Mouse (Mus musculus) ES-Bruce4 (cell line): ENCODE measurements around the gene Ccdc8. TPM values are rescaled to one million over a fixed set of nuclear protein-coding genes. Genes with fewer than 3 reads are reported as not detected.
A peak's percentile ranks its signal among the peaks of the same experiment; 100 is the strongest.

Experiments
- H3K27ac ChIP-seq: 2 replicates; pipeline ENCODE4 v1.5.1; 2012; ENCODE audit warnings: low read length, inconsistent platforms; ENCODE audit not compliant: insufficient read depth
- H3K27me3 ChIP-seq: 2 replicates; pipeline ENCODE4 v1.6.1; 2012; ENCODE audit warnings: mild to moderate bottlenecking, low read length, inconsistent platforms; ENCODE audit not compliant: control insufficient read depth, poor library complexity, insufficient read depth, severe bottlenecking
- H3K36me3 ChIP-seq: 2 replicates; pipeline ENCODE4 v1.6.1; 2012; ENCODE audit warnings: inconsistent platforms, mild to moderate bottlenecking, low read length, moderate library complexity; ENCODE audit not compliant: control insufficient read depth, poor library complexity, insufficient read depth, severe bottlenecking
- H3K4me1 ChIP-seq: one replicate; pipeline ENCODE4 v1.8.1; 2011; ENCODE audit warnings: low read length; ENCODE audit not compliant: control insufficient read depth, insufficient read depth
- H3K4me3 ChIP-seq: 2 replicates; pipeline ENCODE4 v1.5.1; 2011; ENCODE audit warnings: low read depth, mild to moderate bottlenecking, low read length
- H3K9ac ChIP-seq: 2 replicates; pipeline ENCODE4 v1.6.1; 2012; ENCODE audit warnings: low read depth, mild to moderate bottlenecking, inconsistent platforms; ENCODE audit not compliant: poor library complexity, severe bottlenecking
- H3K9me3 ChIP-seq: replicated peaks from 2 replicates; pipeline ENCODE4 v1.6.1; 2012; ENCODE audit warnings: mild to moderate bottlenecking, low read length, inconsistent platforms; ENCODE audit not compliant: control insufficient read depth, poor library complexity, insufficient read depth, severe bottlenecking
- CTCF ChIP-seq: IDR thresholded peaks from one replicate; pipeline ENCODE4 v1.8.1; 2011; ENCODE audit warnings: low read depth, low read length
- EP300 ChIP-seq: IDR thresholded peaks from 2 replicates; pipeline ENCODE4 v1.6.1; 2011; ENCODE audit warnings: low read depth, low read length; ENCODE audit not compliant: insufficient read depth
- POLR2A ChIP-seq: IDR thresholded peaks from one replicate; pipeline ENCODE4 v1.8.1; 2011; ENCODE audit warnings: low read length; ENCODE audit not compliant: insufficient read depth
- polyA plus RNA-seq: library from polyadenylated mRNA; stranded (reverse); fragments of >200 nt; gene quantifications from 2 replicates; pipeline ENCODE4 v1.2.4, GENCODE M21; 2011; ENCODE audit warnings: low read depth; ENCODE audit not compliant: missing spikeins, insufficient read depth, insufficient read length

The Ccdc8 gene
- polyA plus RNA-seq, 1 experiment, result 4.2 TPM

DNA sequence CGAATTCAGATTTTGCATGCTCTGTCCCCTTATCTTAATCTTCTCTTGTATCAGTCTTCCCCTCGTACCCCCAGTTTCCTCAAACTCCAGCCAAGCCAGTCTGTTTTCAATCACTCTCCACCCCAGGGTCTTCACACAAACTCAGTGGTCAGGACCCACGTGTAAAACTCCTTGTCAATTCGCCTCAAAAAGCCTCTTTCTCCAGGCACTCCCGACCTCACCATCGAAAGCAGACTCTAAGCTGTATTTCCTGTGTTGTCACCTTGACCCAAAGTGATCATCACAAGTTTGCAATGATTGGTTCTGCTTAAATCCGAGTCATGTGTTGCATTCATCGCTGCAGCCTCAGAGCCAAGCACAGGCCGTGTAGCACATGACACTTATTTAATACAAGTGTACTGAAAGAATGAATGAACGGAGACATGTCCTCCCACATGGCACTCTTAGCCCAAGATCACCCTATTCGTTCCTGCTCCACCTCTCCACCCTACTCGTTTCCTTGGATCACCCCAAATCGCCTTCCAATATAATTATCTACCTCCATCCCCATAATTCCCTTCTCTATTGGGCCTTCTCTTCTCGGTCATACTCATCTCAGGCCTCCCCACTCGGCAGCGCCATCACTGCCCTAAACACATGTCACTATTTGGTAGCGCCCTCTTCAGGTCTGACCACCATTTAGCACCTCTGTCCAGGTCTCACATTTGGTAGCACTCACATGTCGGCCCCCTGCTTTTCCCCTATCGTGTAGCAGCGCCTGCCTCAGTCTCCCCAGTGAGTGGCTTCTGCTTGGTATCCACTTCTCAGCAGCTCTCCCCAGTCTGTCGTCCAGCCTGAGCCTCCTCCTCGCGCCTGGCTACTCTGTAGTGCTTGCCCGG lies 34.4 kb downstream of the Ccdc8 start:
- Histone ChIP-seq H3K36me3 (peaks cover 6% of the 10 kb centered on the region), H3K27ac (peak overlapping the region; percentile 4; the same call in 1 of the 2 replicates), H3K27me3 (no peaks in the 10 kb centered on the region), H3K9me3 (no peaks in the 10 kb centered on the region), H3K9ac (peak overlapping the region; percentile 78), H3K4me3 (peak overlapping the region; percentile 83), H3K4me1 (peaks cover 2% of the 10 kb centered on the region)
- TF ChIP-seq EP300, result no peak
- peak; percentile 71 for TF ChIP-seq CTCF

DNA sequence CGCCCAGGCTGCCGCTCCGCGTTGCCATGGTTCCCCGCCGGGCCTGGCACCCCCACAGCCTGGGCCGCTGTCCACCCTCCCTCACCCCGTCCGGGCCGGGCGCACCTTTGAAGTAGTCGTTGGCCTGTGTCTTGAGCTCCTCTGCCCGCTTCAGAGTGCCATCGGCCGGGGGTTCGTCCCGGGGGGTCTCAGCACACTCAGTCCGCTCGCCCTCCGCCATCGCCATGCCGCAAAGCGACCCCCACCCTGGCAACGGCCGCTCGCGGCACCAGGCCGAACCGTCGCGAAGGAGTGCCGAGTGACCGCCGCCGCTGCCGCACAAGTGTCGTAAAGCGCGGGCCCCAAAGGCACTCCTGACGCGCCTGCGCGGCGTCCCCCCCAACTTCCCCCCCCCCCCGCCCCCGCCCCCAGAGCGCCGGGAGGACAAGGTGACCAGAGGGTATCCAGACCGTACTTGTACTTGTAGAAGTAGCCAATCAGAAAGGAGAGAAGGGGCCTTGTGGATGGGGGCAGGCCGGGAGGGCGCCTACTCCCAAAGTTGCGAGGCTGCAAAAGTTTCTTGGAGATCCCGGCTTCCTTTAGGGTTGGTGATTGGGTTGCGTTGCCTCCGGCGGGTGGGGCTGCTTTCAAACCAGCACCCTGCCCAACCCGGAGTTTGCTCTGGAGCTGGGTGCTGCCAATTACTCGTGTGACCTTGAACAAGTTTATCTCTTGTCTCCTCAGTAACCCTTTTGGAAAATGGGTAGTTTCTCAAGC lies 35.3 kb downstream of the Ccdc8 start, which contains the start of gene Ppp5c:
Gene Ppp5c (minus strand): TSS at position 337 of the 756 bp plus-strand sequence.
- H3K4me3 ChIP-seq, result peak within 1 kb of the TSS; percentile 83
- no peaks in the 10 kb centered on the region for H3K27me3 ChIP-seq
- TF ChIP-seq EP300 (0 out of 2 replicates have a peak, but pooled peaks have one; percentile 29), CTCF (no peak), POLR2A (no peak)
- peak within 1 kb of the TSS; percentile 78 for H3K9ac ChIP-seq
- peaks cover 2% of the 10 kb centered on the region for H3K4me1 ChIP-seq
- no peaks in the 10 kb centered on the region for H3K36me3 ChIP-seq
- H3K9me3 ChIP-seq, result no peaks in the 10 kb centered on the region
- H3K27ac ChIP-seq, result peak within 1 kb of the TSS; percentile 55; the same call in 1 of the 2 replicates

DNA sequence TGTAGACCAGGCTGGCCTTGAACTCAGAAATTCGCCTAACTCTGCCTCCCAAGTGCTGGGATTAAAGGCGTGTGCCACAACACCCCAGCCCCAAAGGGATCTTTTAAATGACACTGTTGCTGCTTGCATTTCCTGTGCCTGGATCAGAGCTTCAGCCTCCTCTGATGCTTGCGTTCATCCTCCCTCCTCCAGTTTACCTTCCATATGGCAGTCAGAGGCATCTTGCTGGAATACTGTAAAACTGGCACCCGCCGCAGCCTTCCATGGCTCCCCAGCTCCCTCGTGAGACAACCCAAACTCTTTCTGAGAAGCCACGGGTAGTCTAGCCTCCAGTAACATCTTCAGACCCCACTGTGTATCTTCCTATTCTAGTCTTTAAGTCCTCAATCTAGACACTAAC lies 36.4 kb downstream of the Ccdc8 start:
- H3K9me3 ChIP-seq, result no peaks in the 10 kb centered on the region
- no peak for TF ChIP-seq EP300
- TF ChIP-seq POLR2A, result no peak
- TF ChIP-seq CTCF, result no peak
- no peak overlapping the region for H3K9ac ChIP-seq
- H3K36me3 ChIP-seq, result no peaks in the 10 kb centered on the region
- peaks cover 2% of the 10 kb centered on the region for H3K4me1 ChIP-seq
- no peak overlapping the region for H3K4me3 ChIP-seq
- H3K27me3 ChIP-seq, result no peaks in the 10 kb centered on the region
- H3K27ac ChIP-seq, result no peak overlapping the region

DNA sequence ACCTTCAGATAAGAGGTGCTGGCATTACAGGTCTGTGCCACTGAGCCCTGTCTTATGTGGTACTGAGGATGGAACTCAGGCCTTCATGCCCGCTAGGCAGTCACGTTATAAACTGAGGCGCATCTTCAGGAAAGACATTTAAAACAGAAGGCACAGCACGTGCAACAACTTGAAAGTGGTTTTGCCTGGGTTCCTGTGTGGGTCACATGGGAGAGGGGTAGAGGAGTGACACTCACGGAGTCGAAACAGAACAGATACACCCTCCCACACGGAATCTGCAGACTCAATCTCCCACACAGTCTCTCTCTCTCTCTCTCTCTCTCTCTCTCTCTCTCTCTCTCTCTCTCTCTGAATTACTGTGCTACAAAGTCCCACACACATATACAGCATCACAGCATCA lies 37.7 kb downstream of the Ccdc8 start:
- H3K27me3 ChIP-seq, result no peaks in the 10 kb centered on the region
- TF ChIP-seq POLR2A, result no peak
- no peak for TF ChIP-seq CTCF
- TF ChIP-seq EP300, result no peak
- H3K4me3 ChIP-seq, result no peak overlapping the region
- no peak overlapping the region for H3K9ac ChIP-seq
- H3K27ac ChIP-seq, result no peak overlapping the region
- H3K36me3 ChIP-seq, result no peaks in the 10 kb centered on the region
- peaks cover 2% of the 10 kb centered on the region for H3K4me1 ChIP-seq
- no peaks in the 10 kb centered on the region for H3K9me3 ChIP-seq

DNA sequence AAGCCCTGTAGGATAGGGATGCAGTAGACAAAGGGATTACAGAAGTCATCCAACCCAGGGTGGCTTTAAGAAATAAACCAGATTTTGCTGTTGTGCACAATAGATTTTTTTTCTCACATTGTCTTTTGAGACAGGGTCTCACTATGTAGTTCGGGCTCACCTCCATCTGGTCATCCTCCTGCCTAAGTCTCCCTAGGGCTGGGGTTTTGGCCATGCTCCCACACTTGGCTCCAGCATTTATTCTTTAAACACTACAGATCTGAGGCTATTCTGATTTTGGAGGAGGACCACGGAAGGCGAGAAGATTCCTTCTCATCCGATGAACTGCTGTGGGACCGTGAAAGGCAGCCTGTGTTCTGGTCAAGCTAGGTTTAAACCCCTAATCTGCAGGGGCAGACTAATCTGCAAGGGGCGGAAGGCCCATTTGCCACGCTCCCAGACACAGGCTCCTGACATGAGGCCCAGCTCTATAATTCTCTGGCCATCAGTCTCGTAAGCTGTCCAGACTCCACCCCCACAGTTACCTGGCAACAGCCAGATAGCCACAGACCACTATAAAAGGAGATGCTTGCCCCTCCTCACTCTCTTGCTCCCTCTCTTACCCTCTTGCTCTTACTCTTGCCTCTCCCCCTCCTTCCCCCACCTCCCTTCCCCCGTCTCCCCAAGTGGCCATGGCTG lies 45.6 kb downstream of the Ccdc8 start:
- H3K4me1 ChIP-seq, result no peaks in the 10 kb centered on the region
- no peak overlapping the region for H3K27ac ChIP-seq
- TF ChIP-seq POLR2A (no peak), CTCF (no peak), EP300 (no peak)
- no peaks in the 10 kb centered on the region for H3K36me3 ChIP-seq
- no peak overlapping the region for H3K4me3 ChIP-seq
- H3K9ac ChIP-seq, result no peak overlapping the region
- no peaks in the 10 kb centered on the region for H3K27me3 ChIP-seq
- no peaks in the 10 kb centered on the region for H3K9me3 ChIP-seq
